Mouse (Mus musculus) megakaryocyte, embryonic 14.5 days (primary cell): ENCODE data around the gene Bcl9. TPM values are rescaled to one million over a fixed set of nuclear protein-coding genes. Genes with fewer than 3 reads are reported as not detected.

Source experiments
- H3K27me3 ChIP-seq: replicated peaks from 2 replicates; pipeline ENCODE3; 2012; ENCODE audit warnings: inconsistent platforms
- H3K36me3 ChIP-seq: replicated peaks from 2 replicates; pipeline ENCODE3; 2012; ENCODE audit warnings: low read length, inconsistent platforms, mixed read lengths
- H3K4me1 ChIP-seq: 2 replicates; pipeline ENCODE4 v1.6.1; 2012; ENCODE audit warnings: inconsistent platforms
- H3K4me3 ChIP-seq: replicated peaks from 2 replicates; pipeline ENCODE3; 2012; ENCODE audit warnings: moderate library complexity, mild to moderate bottlenecking, inconsistent platforms
- H3K9me3 ChIP-seq: 2 replicates; pipeline ENCODE4 v1.6.1; 2012; ENCODE audit warnings: inconsistent platforms
- FLI1 ChIP-seq: IDR thresholded peaks from 2 replicates; pipeline ENCODE4 v1.6.1; 2012; ENCODE audit warnings: low read length, inconsistent platforms, mixed read lengths
- GATA1 ChIP-seq: IDR thresholded peaks from 3 replicates; pipeline ENCODE4 v1.6.1; 2012; ENCODE audit warnings: mixed read lengths, low read length, inconsistent platforms, borderline replicate concordance
- polyA plus RNA-seq: library from polyadenylated mRNA; stranded (reverse); fragments of >175 nt; gene quantifications from 2 replicates; pipeline ENCODE4 v1.2.3, GENCODE M21; 2012; ENCODE audit warnings: low replicate concordance; ENCODE audit not compliant: insufficient read depth

Bcl9 gene
- polyA plus RNA-seq, 1 experiment: 7.9 TPM

DNA sequence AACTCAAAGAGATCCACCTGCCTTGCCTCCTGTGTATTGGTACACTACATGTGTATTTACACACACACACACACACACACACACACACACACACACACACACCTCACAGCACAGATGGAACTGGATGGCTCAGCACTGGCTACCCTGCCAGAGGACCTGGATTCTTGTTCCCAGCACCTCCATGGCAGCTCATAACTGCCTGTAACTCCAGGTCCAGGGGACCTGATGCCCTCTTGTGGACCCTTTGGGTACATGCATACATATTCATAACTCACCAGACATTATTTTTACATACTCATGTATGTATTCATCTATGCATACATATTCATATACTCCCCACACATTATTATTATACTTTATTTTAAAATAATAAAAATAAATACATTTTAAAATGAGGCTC, 2.2 kb upstream of the Bcl9 start:
- H3K4me1 ChIP-seq: peaks cover 8% of the 10 kb centered on the region; the same call in 1 of the 2 replicates
- no peaks in the 10 kb centered on the region for H3K36me3 ChIP-seq
- peaks cover 10% of the 10 kb centered on the region for H3K9me3 ChIP-seq
- H3K27me3 ChIP-seq: peaks cover 20% of the 10 kb centered on the region
- TF ChIP-seq GATA1: no peak
- no peak for TF ChIP-seq FLI1
- no peak overlapping the region for H3K4me3 ChIP-seq

DNA sequence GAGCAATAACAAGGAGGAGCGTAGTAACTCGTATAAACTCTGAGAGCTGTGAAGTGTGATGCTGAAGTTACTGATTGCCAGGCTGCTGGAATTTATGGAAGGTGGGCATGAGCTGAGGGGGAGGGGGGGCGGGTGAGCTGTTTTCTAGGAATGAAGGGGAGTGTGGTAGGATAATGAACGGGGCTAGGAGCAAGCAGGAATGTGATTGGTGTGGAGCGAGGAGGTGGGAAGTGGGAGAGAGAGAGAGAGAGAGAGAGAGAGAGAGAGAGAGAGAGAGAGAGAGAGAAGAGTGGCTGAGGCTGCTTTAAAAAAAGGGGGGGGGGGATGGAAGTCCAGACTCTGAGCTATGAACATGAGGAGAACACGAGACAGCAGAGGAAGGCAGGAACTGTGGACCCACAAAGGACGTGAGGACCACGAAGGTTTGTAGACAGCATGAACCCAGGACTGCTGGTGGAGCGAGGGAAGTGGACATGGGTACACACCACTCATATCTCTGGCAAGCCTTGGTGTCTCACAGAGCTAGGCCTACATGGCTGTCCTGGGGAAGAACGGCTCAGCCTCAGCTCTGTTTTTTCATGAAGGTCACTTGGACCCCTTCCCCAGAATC, 1.2 kb upstream of the Bcl9 start:
- Histone ChIP-seq H3K4me3 (no peak overlapping the region), H3K27me3 (peaks cover 20% of the 10 kb centered on the region), H3K4me1 (peaks cover 8% of the 10 kb centered on the region; the same call in 1 of the 2 replicates), H3K9me3 (peaks cover 10% of the 10 kb centered on the region), H3K36me3 (no peaks in the 10 kb centered on the region)
- TF ChIP-seq GATA1 (no peak), FLI1 (no peak)

DNA sequence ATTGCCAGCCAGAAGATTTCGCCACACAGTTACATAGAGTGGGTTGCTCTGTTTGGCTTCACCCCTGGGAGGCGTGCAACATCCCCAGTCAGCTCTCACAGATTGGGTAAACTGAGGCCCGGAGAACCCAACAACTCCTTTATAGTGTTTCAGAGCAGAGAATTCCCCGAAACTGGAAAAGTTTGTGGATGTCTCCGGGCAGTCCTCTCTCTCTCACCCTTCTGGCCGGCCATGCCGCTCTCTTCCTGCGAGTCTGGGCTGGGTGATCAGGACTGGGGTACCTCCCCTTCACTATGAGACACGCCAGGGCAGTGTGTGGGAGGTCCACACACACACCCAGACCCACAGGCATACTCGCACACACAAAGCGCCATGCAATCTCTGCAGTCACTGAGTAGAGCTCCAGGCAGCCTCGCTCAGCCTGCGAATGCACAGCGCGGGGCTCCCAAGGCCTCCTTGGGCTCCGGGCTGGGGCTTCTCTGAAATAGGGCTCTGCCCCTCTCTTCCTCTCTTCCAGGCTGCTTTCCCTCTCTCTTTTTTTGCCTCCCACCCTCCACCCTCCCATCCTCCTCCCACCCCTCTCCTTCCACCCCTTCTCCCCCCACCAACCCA, 670 bp downstream of the Bcl9 start:
- TF ChIP-seq GATA1 (no peak), FLI1 (no peak)
- Histone ChIP-seq H3K27me3 (peaks cover 20% of the 10 kb centered on the region), H3K9me3 (peaks cover 10% of the 10 kb centered on the region), H3K4me1 (peaks cover 8% of the 10 kb centered on the region; the same call in 1 of the 2 replicates), H3K36me3 (no peaks in the 10 kb centered on the region), H3K4me3 (peak overlapping the region; percentile 86)

DNA sequence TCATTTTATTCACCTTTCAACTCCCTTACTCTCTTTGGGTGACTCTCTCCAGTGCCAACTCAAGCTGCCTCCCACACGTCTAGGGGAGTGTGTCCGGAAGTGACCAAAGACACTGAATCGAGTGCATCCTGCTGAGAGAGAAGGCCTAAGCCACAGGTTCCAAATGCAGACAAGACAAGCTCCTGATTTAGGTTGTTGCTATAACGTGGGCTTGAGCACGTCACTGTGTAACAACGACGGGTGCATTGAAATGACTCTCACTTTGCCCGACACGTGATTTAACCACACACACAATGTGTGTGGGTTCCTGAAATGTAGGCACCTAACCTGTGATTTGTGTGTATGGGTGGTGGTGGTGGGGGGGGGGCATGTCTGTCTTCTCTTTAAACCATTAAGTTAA, 3.4 kb downstream of the Bcl9 start:
- Histone ChIP-seq H3K4me1 (peaks cover 8% of the 10 kb centered on the region; the same call in 1 of the 2 replicates), H3K27me3 (peaks cover 20% of the 10 kb centered on the region), H3K9me3 (peaks cover 3% of the 10 kb centered on the region), H3K36me3 (no peaks in the 10 kb centered on the region), H3K4me3 (no peak overlapping the region)
- no peak for TF ChIP-seq FLI1
- TF ChIP-seq GATA1: no peak

DNA sequence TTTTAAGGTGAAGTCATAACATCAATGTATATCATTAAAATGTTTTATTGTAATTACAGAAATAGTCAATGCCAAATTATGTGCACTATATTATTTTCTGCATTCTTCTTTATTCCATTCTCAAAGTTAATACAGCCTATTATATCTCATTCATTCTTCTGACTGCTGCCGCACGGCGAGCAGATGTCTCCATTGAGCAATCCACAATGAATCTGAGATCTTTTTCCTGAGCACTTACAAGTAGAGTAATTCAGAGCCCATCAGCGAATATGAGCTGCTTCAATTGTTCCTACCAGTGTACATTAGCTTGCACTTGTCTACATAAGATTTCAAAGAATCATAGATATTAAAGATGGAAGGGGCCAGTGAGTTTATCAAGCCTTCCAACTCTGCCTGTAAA, 12.8 kb downstream of the Bcl9 start:
- peaks cover 2% of the 10 kb centered on the region for H3K27me3 ChIP-seq
- TF ChIP-seq FLI1 (no peak), GATA1 (no peak)
- peaks cover 7% of the 10 kb centered on the region for H3K9me3 ChIP-seq
- H3K4me1 ChIP-seq: no peaks in the 10 kb centered on the region
- no peaks in the 10 kb centered on the region for H3K36me3 ChIP-seq
- H3K4me3 ChIP-seq: no peak overlapping the region

DNA sequence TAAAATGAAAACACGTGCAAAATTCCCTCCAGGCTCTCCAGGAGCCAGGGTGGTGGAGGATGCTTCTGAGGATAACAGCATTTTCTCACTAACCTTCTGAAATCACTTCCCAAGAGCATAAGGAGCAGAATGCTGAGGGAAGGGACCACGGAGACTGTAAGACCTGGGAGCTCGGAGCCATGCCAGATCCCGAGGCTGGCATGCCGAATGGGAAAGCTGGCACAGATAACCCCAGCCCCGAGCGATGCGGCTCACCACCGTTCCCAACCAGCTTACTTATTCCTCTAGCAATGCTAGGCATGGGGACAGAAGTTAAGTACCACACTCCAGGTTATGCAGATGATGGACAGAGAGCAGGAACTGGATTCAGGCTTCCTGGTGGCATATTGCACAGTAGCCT, 13.7 kb downstream of the Bcl9 start:
- Histone ChIP-seq H3K36me3 (no peaks in the 10 kb centered on the region), H3K4me1 (no peaks in the 10 kb centered on the region), H3K9me3 (peaks cover 7% of the 10 kb centered on the region), H3K27me3 (peaks cover 2% of the 10 kb centered on the region), H3K4me3 (no peak overlapping the region)
- no peak for TF ChIP-seq GATA1
- no peak for TF ChIP-seq FLI1

DNA sequence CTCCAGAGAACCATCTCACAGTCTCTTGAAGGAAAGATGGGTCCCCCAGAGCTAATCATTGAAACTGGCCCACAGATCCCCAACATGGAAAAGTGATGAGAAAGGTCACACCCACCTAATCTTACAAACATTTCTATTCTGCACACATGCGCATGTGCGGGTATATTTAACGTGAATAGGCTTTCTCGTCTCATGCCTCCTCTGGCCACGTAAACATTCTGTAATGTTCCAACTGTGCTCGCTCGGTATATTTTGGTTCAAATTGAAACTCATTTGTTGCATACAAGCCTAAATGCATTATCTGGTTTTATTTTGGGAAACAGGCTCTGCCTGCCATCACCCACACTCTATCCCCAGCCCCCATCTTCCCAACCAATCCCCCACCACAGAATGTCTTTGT, 16.3 kb downstream of the Bcl9 start:
- no peaks in the 10 kb centered on the region for H3K4me1 ChIP-seq
- H3K36me3 ChIP-seq: no peaks in the 10 kb centered on the region
- peaks cover 2% of the 10 kb centered on the region for H3K27me3 ChIP-seq
- no peak overlapping the region for H3K4me3 ChIP-seq
- no peak for TF ChIP-seq GATA1
- peaks cover 7% of the 10 kb centered on the region for H3K9me3 ChIP-seq

DNA sequence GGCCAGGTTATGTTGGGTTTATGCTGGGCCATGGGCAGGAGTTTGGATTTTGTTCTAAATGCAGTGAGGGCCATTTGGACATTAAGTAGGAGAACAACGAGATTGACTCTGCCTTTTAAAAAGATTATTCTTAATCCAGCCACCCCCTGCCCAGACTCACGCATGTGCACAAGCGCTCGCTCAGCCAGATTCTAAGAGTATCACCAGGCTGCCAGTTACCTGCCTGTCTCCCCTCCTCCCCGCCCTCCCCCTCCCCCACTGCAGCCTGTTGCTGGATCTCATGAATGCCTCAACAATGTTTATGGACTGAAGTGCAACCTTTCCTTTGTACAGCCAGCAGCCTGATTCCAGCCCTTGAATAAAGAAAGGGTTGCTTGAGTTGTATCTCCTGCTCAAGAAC, 22.0 kb downstream of the Bcl9 start:
- Histone ChIP-seq H3K4me1 (no peaks in the 10 kb centered on the region), H3K27me3 (peaks cover 6% of the 10 kb centered on the region), H3K4me3 (no peak overlapping the region), H3K9me3 (peaks cover 4% of the 10 kb centered on the region; the same call in 1 of the 2 replicates), H3K36me3 (no peaks in the 10 kb centered on the region)
- TF ChIP-seq FLI1 (no peak), GATA1 (no peak)

DNA sequence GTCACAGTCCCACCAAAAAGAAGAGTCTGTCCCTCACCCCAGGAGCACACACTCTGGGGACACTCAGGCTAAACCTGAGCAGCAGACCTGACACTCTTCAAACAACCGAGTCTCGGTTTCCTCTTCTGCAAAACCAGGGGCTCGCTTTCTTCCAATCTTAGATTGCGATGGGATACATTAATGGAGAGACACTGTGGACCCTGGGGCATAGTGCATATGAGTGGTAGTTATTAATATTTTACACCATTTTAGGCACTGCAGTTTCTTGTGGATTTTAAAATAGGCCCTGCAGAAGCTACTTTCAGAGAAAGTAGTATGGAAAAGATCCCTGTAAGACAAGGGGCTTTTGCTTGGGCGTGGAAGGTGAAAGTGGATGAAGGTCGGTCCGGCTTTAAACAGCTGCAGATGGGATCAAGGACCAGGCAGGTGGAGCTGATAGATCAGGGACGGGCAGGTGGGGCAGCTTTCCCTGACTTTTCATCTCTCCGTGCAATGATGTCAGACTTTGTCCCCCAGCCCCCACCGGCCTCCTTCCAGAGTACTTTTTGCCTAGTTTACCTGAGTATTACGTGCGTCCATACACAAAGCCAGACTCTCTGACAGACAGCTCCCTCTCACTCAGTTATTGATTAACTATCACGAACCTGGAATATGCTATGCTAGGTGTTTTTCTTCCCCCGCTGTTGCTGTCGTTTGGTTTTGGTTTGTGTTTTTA, 23.0 kb downstream of the Bcl9 start:
- TF ChIP-seq FLI1 (no peak), GATA1 (no peak)
- Histone ChIP-seq H3K9me3 (peaks cover 4% of the 10 kb centered on the region; the same call in 1 of the 2 replicates), H3K4me1 (no peaks in the 10 kb centered on the region), H3K4me3 (no peak overlapping the region), H3K36me3 (no peaks in the 10 kb centered on the region), H3K27me3 (peaks cover 6% of the 10 kb centered on the region)

DNA sequence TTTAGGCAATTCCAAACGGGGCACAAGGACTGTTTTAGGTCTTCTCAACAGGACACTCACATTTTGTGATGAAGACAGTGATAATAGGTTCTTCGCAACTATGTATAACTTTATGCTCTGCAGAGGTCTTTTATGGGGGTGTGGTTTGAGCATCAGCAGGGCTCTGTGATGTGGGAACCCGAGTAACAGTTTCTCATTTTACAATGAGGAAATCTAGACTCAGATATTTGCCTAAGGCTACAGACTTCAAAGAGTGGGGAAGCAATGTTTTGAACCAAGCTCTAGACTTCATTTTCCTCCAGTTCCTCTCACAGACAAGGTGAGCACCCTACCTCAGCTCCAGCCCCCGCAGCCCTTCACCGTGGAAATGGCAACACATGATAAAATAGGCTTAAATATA, 23.8 kb downstream of the Bcl9 start:
- Histone ChIP-seq H3K4me1 (no peaks in the 10 kb centered on the region), H3K4me3 (no peak overlapping the region), H3K27me3 (peaks cover 7% of the 10 kb centered on the region), H3K9me3 (peaks cover 4% of the 10 kb centered on the region; the same call in 1 of the 2 replicates), H3K36me3 (no peaks in the 10 kb centered on the region)
- TF ChIP-seq GATA1: no peak
- TF ChIP-seq FLI1: no peak
